Mouse (Mus musculus): ENCODE measurements around the gene Sec16a.

- TF ChIP-seq CTCF (IDR thresholded peaks at IDR 0.05; ENCODE audit: extremely low read depth, insufficient read depth, low read length) (no peak), POLR2A (IDR thresholded peaks at IDR 0.05; ENCODE audit: extremely low read depth, insufficient read depth, low read length) (no peak)
Observed at GRCm38 (mm10) chr2:26483230-26483869, 38.3 kb upstream of the Sec16a start.
